Mouse (Mus musculus) neural tube, embryonic 10.5 days (tissue): ENCODE data around the gene Cfl2.

Source experiments
- DNase-seq: peaks from one replicate; pipeline ENCODE4 v3.0.0-alpha.2; 2017; ENCODE audit warnings: low spot score; ENCODE audit errors: extremely low spot score

Gene Cfl2

GRCm38 (mm10) chr12:54830574-54830973 is 32.1 kb downstream of the Cfl2 start:
- DNase-seq = peak; percentile 64

- DNase-seq = no peak
These were observed 32.8 kb downstream of the Cfl2 start for GRCm38 (mm10) chr12:54829876-54830275.

- DNase-seq = no peak
These were observed 34.6 kb downstream of the Cfl2 start for GRCm38 (mm10) chr12:54828043-54828442.

GRCm38 (mm10) chr12:54825202-54825601 is 37.5 kb downstream of the Cfl2 start:
- DNase-seq = no peak

GRCm38 (mm10) chr12:54822836-54823426 is 39.7 kb downstream of the Cfl2 start:
- no peak for DNase-seq

- DNase-seq = no peak
These were observed 42.0 kb downstream of the Cfl2 start for GRCm38 (mm10) chr12:54820684-54821161.

- no peak for DNase-seq
These were observed 43.3 kb downstream of the Cfl2 start for GRCm38 (mm10) chr12:54819181-54819935.

GRCm38 (mm10) chr12:54810142-54810541 is 52.5 kb downstream of the Cfl2 start:
- no peak for DNase-seq
